Mouse (Mus musculus): ENCODE data around the gene Wnt10a. TPM values are rescaled to one million over a fixed set of nuclear protein-coding genes. Genes with fewer than 3 reads are reported as not detected.

Wnt10a gene
- polyA plus RNA-seq, 1 experiment from 2014 or later, result not detected

DNA sequence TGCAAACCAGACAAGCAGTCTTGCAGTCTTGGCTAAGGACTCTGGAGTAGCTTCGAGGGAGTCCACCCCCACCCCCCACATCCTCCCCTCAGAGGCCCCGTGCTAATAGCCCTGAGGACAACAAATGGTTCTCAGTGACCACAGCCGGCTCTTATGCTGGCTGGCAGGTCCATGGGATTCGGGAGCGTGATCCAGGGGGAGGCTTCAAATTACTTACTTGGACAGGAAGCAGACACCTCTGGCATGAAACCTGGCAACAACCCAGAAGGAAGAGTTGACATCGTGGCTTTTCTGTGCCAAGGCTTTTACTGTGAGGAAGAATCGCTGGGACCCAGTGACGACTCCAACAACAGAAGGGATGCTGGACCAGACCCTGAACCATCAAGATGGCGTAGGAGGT is 55.0 kb downstream of the Wnt10a start:
- no peak for ATAC-seq (ENCODE audit: insufficient number of reproducible peaks, insufficient read depth, low FRiP score, low read depth)
- Histone ChIP-seq H3K27me3 (ENCODE audit: control insufficient read depth, insufficient read depth, low read length) (peaks cover 30% of the 10 kb centered on the region), H3K36me3 (ENCODE audit: control insufficient read depth, insufficient read depth, low read length) (no peaks in the 10 kb centered on the region), H3K9me3 (ENCODE audit: control insufficient read depth, low read length) (no peaks in the 10 kb centered on the region), H3K9ac (ENCODE audit: low read length) (no peak overlapping the region), H3K27ac (replicated peaks in 1 of 2; ENCODE audit: control insufficient read depth in 1 of 2, insufficient read depth in 1 of 2, low read depth in 2 of 2, low read length in 2 of 2) (no peak overlapping the region), H3K4me3 (ENCODE audit: control insufficient read depth in 1 of 2, insufficient read depth in 1 of 2, low read depth in 1 of 2, low read length in 2 of 2) (no peak overlapping the region), H3K4me2 (ENCODE audit: low read length) (no peak overlapping the region), H3K4me1 (ENCODE audit: control insufficient read depth in 2 of 2, insufficient read depth in 2 of 2, low read length in 2 of 2) (no peaks in the 10 kb centered on the region)
- 30% methylated on average over 9 of the region's 9 CpGs for WGBS

DNA sequence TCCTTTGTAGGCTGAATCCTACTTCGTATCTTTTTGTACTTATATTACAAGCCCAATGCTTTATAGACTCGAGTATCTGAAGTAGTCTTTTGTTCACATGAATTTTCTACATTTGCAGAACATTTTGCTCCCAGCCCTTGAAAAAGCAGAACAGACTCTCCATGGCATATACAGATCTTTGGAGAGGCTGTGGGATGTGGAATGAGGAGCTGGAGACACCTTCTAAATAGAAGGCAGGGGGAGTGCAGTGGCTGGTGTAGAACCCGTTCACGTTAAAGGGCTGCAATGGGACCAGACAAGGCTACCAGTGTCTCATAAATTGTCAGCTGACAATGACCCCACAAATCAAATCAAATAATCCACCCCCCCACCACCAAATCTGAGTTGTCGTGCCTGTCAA is 57.6 kb downstream of the Wnt10a start:
- Histone ChIP-seq H3K36me3 (ENCODE audit: control insufficient read depth, insufficient read depth, low read length) (no peaks in the 10 kb centered on the region), H3K4me2 (ENCODE audit: low read length) (no peak overlapping the region), H3K9ac (ENCODE audit: low read length) (no peak overlapping the region), H3K27ac (replicated peaks in 1 of 2; ENCODE audit: control insufficient read depth in 1 of 2, insufficient read depth in 1 of 2, low read depth in 2 of 2, low read length in 2 of 2) (no peak overlapping the region), H3K27me3 (ENCODE audit: control insufficient read depth, insufficient read depth, low read length) (peaks cover 56% of the 10 kb centered on the region), H3K4me1 (ENCODE audit: control insufficient read depth in 2 of 2, insufficient read depth in 2 of 2, low read length in 2 of 2) (no peaks in the 10 kb centered on the region), H3K9me3 (ENCODE audit: control insufficient read depth, low read length) (no peaks in the 10 kb centered on the region), H3K4me3 (ENCODE audit: control insufficient read depth in 1 of 2, insufficient read depth in 1 of 2, low read depth in 1 of 2, low read length in 2 of 2) (no peak overlapping the region)
- ATAC-seq (ENCODE audit: insufficient number of reproducible peaks, insufficient read depth, low FRiP score, low read depth), result no peak
- WGBS, result 61% methylated on average over 5 of the region's 5 CpGs

DNA sequence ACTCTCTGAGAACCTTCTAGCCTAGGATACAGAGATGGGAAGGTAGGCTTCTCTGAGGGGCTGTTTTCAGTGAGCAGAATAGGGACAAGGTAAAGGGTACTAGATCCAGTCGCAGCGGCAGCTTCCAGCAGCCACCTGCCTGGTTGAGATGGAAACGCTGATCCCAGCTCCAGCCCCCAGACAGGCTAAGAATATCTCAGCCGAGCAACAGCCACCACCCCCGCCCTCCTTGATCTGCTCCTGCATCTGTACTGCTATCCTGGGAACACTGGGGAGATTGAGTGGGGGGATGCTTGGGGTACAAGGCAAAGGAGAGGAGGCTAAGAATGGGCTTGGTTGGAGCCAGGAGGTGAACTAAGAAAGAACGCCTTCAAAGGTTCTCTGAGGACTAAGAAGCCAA is 58.9 kb downstream of the Wnt10a start:
- H3K9me3 ChIP-seq (ENCODE audit: control insufficient read depth, low read length), result no peaks in the 10 kb centered on the region
- no peak overlapping the region for H3K4me3 ChIP-seq (ENCODE audit: control insufficient read depth in 1 of 2, insufficient read depth in 1 of 2, low read depth in 1 of 2, low read length in 2 of 2)
- H3K4me2 ChIP-seq (ENCODE audit: low read length), result no peak overlapping the region
- WGBS, result 8% methylated on average over 6 of the region's 6 CpGs
- H3K9ac ChIP-seq (ENCODE audit: low read length), result no peak overlapping the region
- no peak for ATAC-seq (ENCODE audit: insufficient number of reproducible peaks, insufficient read depth, low FRiP score, low read depth)
- no peak overlapping the region for H3K27ac ChIP-seq (replicated peaks in 1 of 2; ENCODE audit: control insufficient read depth in 1 of 2, insufficient read depth in 1 of 2, low read depth in 2 of 2, low read length in 2 of 2)
- H3K27me3 ChIP-seq (ENCODE audit: control insufficient read depth, insufficient read depth, low read length), result peaks cover 69% of the 10 kb centered on the region
- peaks cover 5% of the 10 kb centered on the region in 2 experiments; a peak in 3 of 4 replicates for H3K4me1 ChIP-seq (ENCODE audit: control insufficient read depth in 2 of 2, insufficient read depth in 2 of 2, low read length in 2 of 2)
- no peaks in the 10 kb centered on the region for H3K36me3 ChIP-seq (ENCODE audit: control insufficient read depth, insufficient read depth, low read length)

DNA sequence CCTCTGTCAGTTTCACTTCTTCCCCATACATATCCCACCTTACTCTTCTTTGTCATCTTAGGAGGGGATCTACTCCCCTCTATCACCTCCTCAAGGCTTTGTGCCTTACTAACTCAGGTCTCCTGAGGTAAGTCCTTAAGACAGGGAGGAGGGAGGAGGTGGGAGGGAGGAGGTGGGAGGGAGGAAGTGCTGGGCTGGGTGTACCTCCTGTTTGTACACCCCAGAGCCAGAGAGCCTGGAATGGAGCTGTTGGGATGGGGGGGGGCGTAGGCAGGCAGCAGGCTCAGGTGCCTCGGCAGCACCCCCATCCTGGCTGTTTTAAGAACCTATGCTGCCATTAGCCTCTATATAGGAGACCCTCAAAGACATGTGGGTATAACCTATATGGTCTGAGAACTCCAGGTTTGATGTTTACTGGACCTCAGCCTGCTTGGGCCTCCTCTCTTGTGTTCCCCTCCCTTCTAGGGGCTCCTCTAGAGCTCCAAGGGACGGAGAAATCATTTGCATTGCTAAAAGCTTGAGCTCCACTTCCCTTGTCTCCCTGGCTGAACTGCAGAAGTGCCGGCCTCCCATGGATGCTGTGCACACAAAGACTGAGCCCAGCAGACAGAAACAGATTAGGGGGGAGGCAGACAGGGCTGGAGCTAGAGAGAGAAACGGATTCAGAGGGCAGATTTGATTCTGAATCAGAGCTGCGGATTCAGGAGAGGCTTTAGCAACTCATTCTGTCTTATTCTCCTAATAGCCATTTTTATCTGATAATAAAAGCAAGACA is 59.9 kb downstream of the Wnt10a start:
- Histone ChIP-seq H3K27ac (replicated peaks in 1 of 2; ENCODE audit: control insufficient read depth in 1 of 2, insufficient read depth in 1 of 2, low read depth in 2 of 2, low read length in 2 of 2) (no peak overlapping the region), H3K4me2 (ENCODE audit: low read length) (no peak overlapping the region), H3K27me3 (ENCODE audit: control insufficient read depth, insufficient read depth, low read length) (peaks cover 79% of the 10 kb centered on the region), H3K9ac (ENCODE audit: low read length) (no peak overlapping the region), H3K4me1 (ENCODE audit: control insufficient read depth in 2 of 2, insufficient read depth in 2 of 2, low read length in 2 of 2) (peaks cover 5 to 14% of the 10 kb centered on the region in 2 experiments), H3K36me3 (ENCODE audit: control insufficient read depth, insufficient read depth, low read length) (no peaks in the 10 kb centered on the region), H3K4me3 (ENCODE audit: control insufficient read depth in 1 of 2, insufficient read depth in 1 of 2, low read depth in 1 of 2, low read length in 2 of 2) (no peak overlapping the region), H3K9me3 (ENCODE audit: control insufficient read depth, low read length) (no peaks in the 10 kb centered on the region)
- no peak for ATAC-seq (ENCODE audit: insufficient number of reproducible peaks, insufficient read depth, low FRiP score, low read depth)
- WGBS, result 9% methylated on average over 6 of the region's 6 CpGs

Other genes with a start within 250 kb of the Wnt10a start
- gene Plcd4, start 248.6 kb upstream of the Wnt10a start, polyA plus RNA-seq (2014; fragmentation: Nextera tagmentation; extraction: Ambion mirVana), result 0.68 and 0.88 TPM in 2 replicates
- 21.0 and 22.1 TPM in 2 replicates for gene Usp37, start 247.2 kb upstream of the Wnt10a start, polyA plus RNA-seq (2014; fragmentation: Nextera tagmentation; extraction: Ambion mirVana)
- 6.5 and 7.3 TPM in 2 replicates for gene Zfp142, start 203.3 kb upstream of the Wnt10a start, polyA plus RNA-seq (2014; fragmentation: Nextera tagmentation; extraction: Ambion mirVana)
- 24.1 and 27.1 TPM in 2 replicates for gene Bcs1l, start 203.2 kb upstream of the Wnt10a start, polyA plus RNA-seq (2014; fragmentation: Nextera tagmentation; extraction: Ambion mirVana)
- 5.1 TPM in 2 replicates for gene Rnf25, start 190.1 kb upstream of the Wnt10a start, polyA plus RNA-seq (2014; fragmentation: Nextera tagmentation; extraction: Ambion mirVana)
- 2.5 and 2.8 TPM in 2 replicates for gene Stk36, start 190.1 kb upstream of the Wnt10a start, polyA plus RNA-seq (2014; fragmentation: Nextera tagmentation; extraction: Ambion mirVana)
- 12.3 and 13.2 TPM in 2 replicates for gene Ttll4, start 129.8 kb upstream of the Wnt10a start, polyA plus RNA-seq (2014; fragmentation: Nextera tagmentation; extraction: Ambion mirVana)
- 16.3 and 19.1 TPM in 2 replicates for gene Cyp27a1, start 77.9 kb upstream of the Wnt10a start, polyA plus RNA-seq (2014; fragmentation: Nextera tagmentation; extraction: Ambion mirVana)
- 4.9 and 6.1 TPM in 2 replicates for gene Prkag3, start 42.3 kb upstream of the Wnt10a start, polyA plus RNA-seq (2014; fragmentation: Nextera tagmentation; extraction: Ambion mirVana)
- gene Wnt6, start 19.6 kb upstream of the Wnt10a start, polyA plus RNA-seq (2014; fragmentation: Nextera tagmentation; extraction: Ambion mirVana), result 0.36 TPM in 1 of 2 replicates, not detected in the other
- gene Cdk5r2, start 63.4 kb downstream of the Wnt10a start, polyA plus RNA-seq (2014; fragmentation: Nextera tagmentation; extraction: Ambion mirVana), result 0.11 TPM in 1 of 2 replicates, not detected in the other
- gene Fev, start 93.9 kb downstream of the Wnt10a start, polyA plus RNA-seq (2014; fragmentation: Nextera tagmentation; extraction: Ambion mirVana), result 1.3 and 1.9 TPM in 2 replicates
- not detected in 2 replicates for gene Cryba2, start 101.6 kb downstream of the Wnt10a start, polyA plus RNA-seq (2014; fragmentation: Nextera tagmentation; extraction: Ambion mirVana)
- gene Cfap65, start 144.1 kb downstream of the Wnt10a start, polyA plus RNA-seq (2014; fragmentation: Nextera tagmentation; extraction: Ambion mirVana), result not detected in 2 replicates
- 0.14 TPM in 1 of 2 replicates, not detected in the other for gene Ihh, start 160.2 kb downstream of the Wnt10a start, polyA plus RNA-seq (2014; fragmentation: Nextera tagmentation; extraction: Ambion mirVana)

Measured in heart, embryonic 14.5 days (tissue).